Mouse (Mus musculus) midbrain, embryonic 10.5 days (tissue): ENCODE measurements at regions not wholly inside any gene's neighbourhood (a gene's known extent, or its start where the extent isn't known, plus 50 kb on each side); places are given as distances from the start of the nearest gene placed in this dataset.

ENCODE experiments used
- DNase-seq: peaks from one replicate; pipeline ENCODE4 v3.0.0-alpha.2; 2017; ENCODE audit warnings: low spot score
- H3K27ac ChIP-seq: fragments of 300-500 bp; sonication (generic); replicated peaks from 2 replicates; pipeline ENCODE4 v1.5.1; 2016; ENCODE audit warnings: mild to moderate bottlenecking
- H3K27me3 ChIP-seq: fragments of 300-500 bp; sonication (generic); 2 replicates; pipeline ENCODE4 v1.6.1; 2016; ENCODE audit warnings: low read depth, mild to moderate bottlenecking; ENCODE audit not compliant: poor library complexity, severe bottlenecking
- H3K36me3 ChIP-seq: fragments of 300-500 bp; sonication (generic); 2 replicates; pipeline ENCODE4 v1.6.1; 2016; ENCODE audit warnings: mild to moderate bottlenecking, moderate library complexity
- H3K4me1 ChIP-seq: fragments of 300-500 bp; sonication (generic); 2 replicates; pipeline ENCODE4 v1.6.1; 2016
- H3K4me3 ChIP-seq: fragments of 300-500 bp; sonication (generic); 2 replicates; pipeline ENCODE4 v1.5.1; 2016; ENCODE audit warnings: mild to moderate bottlenecking, moderate library complexity
- H3K9me3 ChIP-seq: fragments of 300-500 bp; sonication (generic); replicated peaks from 2 replicates; pipeline ENCODE4 v1.6.1; 2016; ENCODE audit warnings: mild to moderate bottlenecking
- WGBS: fragments of 180-500 bp; shearing (Covaris S2); methylation state at CpG from one replicate; pipeline ENCODE4 v1.1.7; 2016; 5-methylcytosine and 5-hydroxymethylcytosine counted together

DNA sequence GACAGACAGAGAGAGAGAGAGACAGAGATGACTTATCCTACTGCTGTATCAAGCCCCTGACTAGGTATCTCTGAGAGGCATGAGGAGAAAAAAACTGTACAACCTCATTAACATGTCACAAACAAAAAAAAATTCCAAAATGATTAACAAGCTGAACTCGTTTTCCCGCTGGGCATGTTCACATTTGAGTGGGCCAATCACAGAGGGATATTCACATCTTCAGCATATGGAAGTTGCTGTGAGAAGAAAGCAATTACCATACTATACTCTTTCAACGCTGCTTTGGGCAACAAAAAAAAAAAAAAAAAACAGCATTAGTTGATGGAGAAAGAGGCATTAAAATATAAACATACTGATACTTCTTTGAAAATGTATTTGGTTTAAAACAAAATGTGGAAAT lies 148.8 kb upstream of the Negr1 start:
- no peaks in the 10 kb centered on the region for H3K36me3 ChIP-seq
- no peak overlapping the region for H3K4me3 ChIP-seq
- no peaks in the 10 kb centered on the region for H3K9me3 ChIP-seq
- H3K4me1 ChIP-seq: no peaks in the 10 kb centered on the region
- no peak overlapping the region for H3K27ac ChIP-seq
- no peak for DNase-seq
- H3K27me3 ChIP-seq: no peaks in the 10 kb centered on the region
- WGBS: 82% methylated on average over 3 of the region's 3 CpGs

DNA sequence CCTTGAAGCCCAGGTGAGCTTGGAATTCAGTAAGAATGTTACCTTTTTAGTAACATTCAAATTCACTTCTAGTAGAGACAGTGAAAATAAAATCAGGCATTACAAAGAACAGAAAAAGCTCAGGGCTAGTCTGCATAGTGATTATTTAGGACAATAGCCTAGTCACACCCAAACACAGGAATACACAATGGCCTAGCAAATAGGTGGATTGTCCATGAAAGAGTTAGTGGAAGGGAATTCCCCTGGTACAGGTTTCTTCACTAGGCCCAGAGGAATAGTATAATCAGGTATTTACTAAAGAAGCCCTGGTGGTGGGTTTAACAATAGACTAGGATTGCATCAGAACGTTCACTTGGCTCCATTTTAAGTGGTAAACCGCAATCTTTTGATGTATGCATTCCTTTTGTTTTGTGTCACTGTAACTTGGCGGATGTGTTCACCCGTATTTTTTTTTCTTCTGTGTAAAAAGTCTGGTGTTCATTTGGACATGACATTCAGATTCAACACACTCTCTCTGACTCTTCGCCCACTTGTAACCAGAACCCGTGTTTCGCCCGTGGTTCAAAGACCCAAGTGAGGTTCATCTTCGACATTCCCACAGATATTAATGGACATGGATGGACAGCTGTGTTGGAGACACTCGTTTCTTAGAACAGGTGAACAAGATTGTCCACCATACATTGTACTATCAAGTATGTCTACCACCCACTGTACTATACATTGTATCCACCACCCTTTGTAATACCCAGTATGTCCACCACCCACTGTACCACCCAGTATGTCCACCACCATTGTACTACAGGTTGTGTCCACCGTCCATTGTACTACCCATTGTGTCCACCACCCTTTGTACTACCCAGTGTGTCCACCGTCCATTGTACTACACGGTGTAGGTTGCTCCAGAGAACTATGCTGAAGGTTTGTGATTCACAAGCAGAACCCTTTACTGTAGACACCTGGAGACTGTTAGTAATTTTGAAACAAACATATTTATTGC lies 146.9 kb upstream of the Negr1 start:
- DNase-seq: no peak
- H3K36me3 ChIP-seq: no peaks in the 10 kb centered on the region
- H3K4me3 ChIP-seq: no peak overlapping the region
- H3K27ac ChIP-seq: no peak overlapping the region
- H3K4me1 ChIP-seq: no peaks in the 10 kb centered on the region
- H3K9me3 ChIP-seq: no peaks in the 10 kb centered on the region
- WGBS: 87% methylated on average over 13 of the region's 13 CpGs
- H3K27me3 ChIP-seq: no peaks in the 10 kb centered on the region

DNA sequence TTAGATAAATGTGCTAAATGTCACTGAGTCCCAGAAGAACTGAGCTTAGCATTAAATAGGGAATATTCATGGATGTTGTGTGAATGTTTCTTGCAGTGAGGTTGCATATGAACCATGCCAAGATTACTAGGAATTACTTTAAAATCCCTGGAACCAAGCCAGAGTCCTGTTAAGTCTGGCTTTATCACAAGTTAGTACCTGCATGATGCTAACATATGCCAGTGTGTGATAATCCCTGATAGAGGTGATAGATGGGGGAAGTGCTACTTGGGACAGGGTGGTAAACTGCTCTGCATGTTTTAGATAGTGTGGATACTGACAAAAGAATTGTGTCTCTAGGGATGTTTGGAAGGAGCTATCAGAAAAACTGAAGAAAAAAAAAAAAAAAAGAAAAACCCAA lies 143.5 kb upstream of the Negr1 start:
- H3K27me3 ChIP-seq: no peaks in the 10 kb centered on the region
- DNase-seq: no peak
- no peaks in the 10 kb centered on the region for H3K4me1 ChIP-seq
- H3K36me3 ChIP-seq: no peaks in the 10 kb centered on the region
- H3K9me3 ChIP-seq: no peaks in the 10 kb centered on the region
- H3K4me3 ChIP-seq: no peak overlapping the region
- no peak overlapping the region for H3K27ac ChIP-seq

DNA sequence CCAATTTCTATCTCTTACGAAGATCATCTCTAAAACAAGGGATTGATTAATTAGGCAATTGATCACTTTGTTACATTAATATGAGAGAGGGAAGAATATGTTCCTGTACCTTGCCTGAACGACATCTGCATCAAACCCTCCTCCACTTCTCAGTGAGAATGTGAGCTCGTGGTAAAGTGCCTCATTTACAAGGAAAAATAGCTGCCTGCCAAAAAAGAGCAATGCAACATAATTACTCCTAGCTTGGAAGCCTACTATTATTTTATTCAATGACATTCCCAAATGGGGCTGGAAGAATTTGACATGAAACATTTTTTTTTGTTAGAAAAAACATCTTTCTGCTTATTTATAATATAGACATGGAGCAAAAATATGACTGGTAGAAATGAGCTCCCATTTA lies 138.5 kb upstream of the Negr1 start:
- H3K27ac ChIP-seq: no peak overlapping the region
- no peak overlapping the region for H3K4me3 ChIP-seq
- no peaks in the 10 kb centered on the region for H3K36me3 ChIP-seq
- no peak for DNase-seq
- no peaks in the 10 kb centered on the region for H3K4me1 ChIP-seq
- no peaks in the 10 kb centered on the region for H3K27me3 ChIP-seq
- H3K9me3 ChIP-seq: no peaks in the 10 kb centered on the region
- 71% methylated on average over 3 of the region's 3 CpGs for WGBS

DNA sequence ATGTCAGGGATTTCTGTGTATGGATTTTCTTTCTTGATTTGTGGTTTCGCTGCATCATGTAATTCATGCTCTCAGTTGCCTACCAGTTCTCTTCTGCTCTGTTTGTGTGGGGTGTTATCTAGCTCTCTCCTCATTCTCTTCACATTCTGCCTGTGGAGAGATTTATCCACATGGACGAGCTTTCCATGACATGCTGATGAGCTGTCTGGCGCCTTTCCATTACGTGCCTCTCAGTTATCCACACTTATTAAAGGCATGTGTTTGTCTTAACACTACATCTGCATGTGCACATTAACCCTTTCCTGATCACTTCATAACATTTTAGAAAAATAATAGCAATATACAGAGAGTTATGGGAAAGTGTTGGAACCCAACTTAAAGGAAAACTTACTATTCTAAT lies 106.6 kb upstream of the Negr1 start:
- H3K36me3 ChIP-seq: no peaks in the 10 kb centered on the region
- no peak for DNase-seq
- no peak overlapping the region for H3K27ac ChIP-seq
- no peaks in the 10 kb centered on the region for H3K27me3 ChIP-seq
- H3K4me1 ChIP-seq: no peaks in the 10 kb centered on the region
- no peaks in the 10 kb centered on the region for H3K9me3 ChIP-seq
- no peak overlapping the region for H3K4me3 ChIP-seq
- 68% methylated on average over 4 of the region's 4 CpGs for WGBS

DNA sequence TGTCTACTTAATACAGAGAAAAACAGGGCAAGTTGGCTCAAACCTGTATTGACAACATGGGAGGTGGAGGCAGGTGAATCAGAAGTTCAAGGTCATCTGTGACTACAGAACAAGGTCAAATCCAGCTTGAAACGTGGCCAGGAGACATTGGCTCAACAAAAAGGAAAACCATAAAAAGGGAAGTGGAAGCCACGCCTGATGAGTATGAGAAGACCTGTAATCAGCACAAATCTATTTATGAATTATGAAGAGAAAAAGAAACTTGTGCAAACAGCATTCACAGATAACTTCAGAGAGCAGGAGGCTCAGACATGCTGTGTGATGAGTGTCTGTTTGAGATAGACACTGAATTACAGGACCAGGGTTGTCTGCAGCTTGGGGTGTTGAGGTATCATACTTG lies 98.3 kb upstream of the Negr1 start:
- Histone ChIP-seq H3K9me3 (no peaks in the 10 kb centered on the region), H3K4me1 (no peaks in the 10 kb centered on the region), H3K27ac (no peak overlapping the region), H3K36me3 (no peaks in the 10 kb centered on the region), H3K27me3 (no peaks in the 10 kb centered on the region), H3K4me3 (no peak overlapping the region)
- 83% methylated on average over 2 of the region's 2 CpGs for WGBS
- DNase-seq: no peak

DNA sequence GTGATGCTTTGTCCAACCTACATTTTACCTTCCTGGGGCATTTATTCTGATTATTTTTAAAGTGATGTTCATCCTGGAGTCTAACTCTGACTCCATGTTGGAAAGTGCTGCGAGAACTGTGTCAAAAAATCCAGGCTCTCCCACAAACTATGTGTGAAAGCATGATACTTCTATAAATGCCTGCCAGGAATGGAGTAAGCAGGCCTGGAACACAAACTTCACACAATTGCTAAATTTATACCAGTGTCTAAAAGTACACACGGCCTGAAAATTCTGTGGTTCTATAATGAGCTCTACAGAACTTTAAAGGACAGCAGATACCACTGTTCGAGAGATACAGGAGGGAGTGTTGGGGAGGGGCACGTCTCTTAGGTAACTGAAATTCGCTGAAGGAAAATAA lies 96.0 kb upstream of the Negr1 start:
- no peak overlapping the region for H3K27ac ChIP-seq
- WGBS: 87% methylated on average over 5 of the region's 5 CpGs
- no peaks in the 10 kb centered on the region for H3K36me3 ChIP-seq

DNA sequence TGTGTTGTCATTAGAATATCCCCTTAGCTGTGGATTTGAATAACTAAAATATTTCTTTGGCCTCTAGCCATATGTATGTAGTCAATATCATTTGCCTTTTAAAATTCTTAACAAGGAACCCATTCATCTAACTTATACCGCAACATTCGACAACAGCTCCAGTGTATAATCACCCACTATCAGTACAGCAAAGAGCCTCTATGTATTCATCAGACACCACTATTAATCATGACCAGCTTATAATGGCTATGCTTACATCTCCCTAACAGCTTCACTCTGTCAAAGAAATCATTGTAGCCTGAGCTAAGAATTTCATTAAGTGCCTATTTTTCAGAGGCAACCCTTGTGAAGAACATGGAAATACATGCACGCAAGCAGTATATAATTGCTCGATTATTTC lies 88.9 kb upstream of the Negr1 start:
- 95% methylated on average over 4 of the region's 4 CpGs for WGBS

More for the DNA sequence above, 96.0 kb upstream of the Negr1 start:
- Histone ChIP-seq H3K4me1 (no peaks in the 10 kb centered on the region), H3K9me3 (no peaks in the 10 kb centered on the region), H3K27me3 (no peaks in the 10 kb centered on the region), H3K4me3 (no peak overlapping the region)
- DNase-seq: no peak

More for the DNA sequence above, 88.9 kb upstream of the Negr1 start:
- H3K4me3 ChIP-seq: no peak overlapping the region
- DNase-seq: no peak
- no peaks in the 10 kb centered on the region for H3K4me1 ChIP-seq
- no peak overlapping the region for H3K27ac ChIP-seq
- no peaks in the 10 kb centered on the region for H3K36me3 ChIP-seq
- no peaks in the 10 kb centered on the region for H3K27me3 ChIP-seq
- no peaks in the 10 kb centered on the region for H3K9me3 ChIP-seq
